Mouse (Mus musculus): ENCODE measurements around the gene Rnf167.

DNA sequence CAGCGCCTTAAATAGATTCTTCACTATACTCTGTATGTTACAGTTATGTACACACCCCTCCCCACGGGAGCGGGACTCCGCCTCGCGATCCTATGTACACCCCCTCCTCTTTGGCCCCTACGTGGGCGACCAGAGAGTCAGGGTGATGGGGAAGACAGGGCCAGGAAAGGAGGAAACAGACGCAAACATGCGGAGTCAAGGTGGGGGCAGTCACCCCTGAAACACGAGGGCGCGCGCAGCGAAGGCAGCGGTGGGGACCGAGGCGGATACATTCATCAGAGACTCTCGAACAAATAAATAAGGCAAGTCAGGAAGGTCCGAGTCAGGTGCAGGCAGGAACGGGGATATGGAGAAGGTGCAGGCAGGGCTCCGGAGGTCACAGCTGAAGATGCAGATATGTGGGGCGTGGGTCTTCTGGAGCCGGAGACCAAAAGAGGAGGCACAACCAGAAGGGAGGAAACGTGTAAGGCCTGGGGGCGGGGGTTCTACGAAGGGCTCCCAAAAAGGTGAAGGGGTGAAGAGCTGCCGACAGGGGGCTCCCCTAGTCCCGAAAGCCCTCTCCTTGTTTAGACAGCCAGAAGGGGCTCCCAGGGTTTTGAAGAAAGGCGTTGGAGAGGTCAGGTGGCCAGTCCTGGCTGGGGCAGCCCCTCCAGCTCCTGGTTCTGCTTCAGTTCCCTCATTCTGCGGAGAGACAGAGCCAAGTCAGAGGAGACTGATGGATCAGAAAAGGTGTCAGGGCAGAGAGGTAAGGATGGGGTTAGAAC is 22.7 kb downstream of the Rnf167 start:
- TF ChIP-seq REST (IDR thresholded peaks at IDR 0.05; ENCODE audit: insufficient read depth, insufficient read length) (no peak), POLR2A (IDR thresholded peaks at IDR 0.05; ENCODE audit: insufficient read length, low read depth) (peak; percentile 22), MYOG (IDR thresholded peaks at IDR 0.05; ENCODE audit: control insufficient read depth in 1 of 3, insufficient read depth in 1 of 3, insufficient read length in 2 of 3, low read depth in 2 of 3) (no peak), USF1 (IDR thresholded peaks at IDR 0.05; ENCODE audit: low read depth) (no peak), MAX (IDR thresholded peaks at IDR 0.05; ENCODE audit: low read depth) (no peak), TCF12 (IDR thresholded peaks at IDR 0.05; ENCODE audit: insufficient read depth, poor library complexity, severe bottlenecking) (no peak), SRF (IDR thresholded peaks at IDR 0.05; ENCODE audit: control insufficient read depth, insufficient read length, low read depth) (peak; percentile 18), E2F4 (IDR thresholded peaks at IDR 0.05; ENCODE audit: insufficient read depth) (no peak), CEBPB (IDR thresholded peaks at IDR 0.05; ENCODE audit: insufficient read depth, poor library complexity, severe bottlenecking) (no peak)

Data from myocyte (in vitro differentiated cells).